Mouse (Mus musculus) forebrain, embryonic 12.5 days (tissue): ENCODE results near the gene Med14. TPM values are rescaled to one million over a fixed set of nuclear protein-coding genes. Genes with fewer than 3 reads are reported as not detected.

ENCODE experiments used
- ATAC-seq: fragments of 200-750 bp; cut with Nextera tagmentation; 2 replicates; pipeline ENCODE4 v1.8.0; 2017; ENCODE audit warnings: moderate TSS enrichment; ENCODE audit not compliant: low FRiP score
- H3K27ac ChIP-seq: fragments of 300-500 bp; sonication (generic); 2 replicates; pipeline ENCODE4 v1.5.1; 2016; ENCODE audit warnings: mild to moderate bottlenecking
- H3K27me3 ChIP-seq: fragments of 300-500 bp; sonication (generic); 2 replicates; pipeline ENCODE4 v1.6.1; 2016; ENCODE audit warnings: mild to moderate bottlenecking
- H3K36me3 ChIP-seq: fragments of 300-500 bp; sonication (generic); replicated peaks from 2 replicates; pipeline ENCODE4 v1.6.1; 2016; ENCODE audit warnings: mild to moderate bottlenecking
- H3K4me1 ChIP-seq: fragments of 300-500 bp; sonication (generic); 2 replicates; pipeline ENCODE4 v1.6.1; 2016
- H3K4me2 ChIP-seq: fragments of 300-500 bp; sonication (generic); 2 replicates; pipeline ENCODE4 v1.6.1; 2016; ENCODE audit warnings: mild to moderate bottlenecking, moderate library complexity
- H3K4me3 ChIP-seq: fragments of 300-500 bp; sonication (generic); replicated peaks from 2 replicates; pipeline ENCODE4 v1.5.1; 2016; ENCODE audit warnings: mild to moderate bottlenecking
- H3K9ac ChIP-seq: fragments of 300-500 bp; sonication (generic); 2 replicates; pipeline ENCODE4 v1.6.1; 2016; ENCODE audit warnings: mild to moderate bottlenecking
- H3K9me3 ChIP-seq: fragments of 300-500 bp; sonication (generic); 2 replicates; pipeline ENCODE4 v1.6.1; 2016
- WGBS: fragments of 180-500 bp; shearing (Covaris S2); methylation state at CpG from one replicate; pipeline ENCODE4 v1.1.7; 2016; 5-methylcytosine and 5-hydroxymethylcytosine counted together
- polyA plus RNA-seq: library from polyadenylated mRNA; unstranded; fragments of >200 nt; fragmentation: Nextera tagmentation; extraction: Ambion mirVana; gene quantifications from 2 replicates; pipeline ENCODE4 v1.2.1, GENCODE M21; 2016

Gene Med14
- polyA plus RNA-seq, 1 experiment from 2014 or later = 21.8 TPM

- Histone ChIP-seq H3K36me3 (no peaks in the 10 kb centered on the region), H3K4me2 (no peak overlapping the region), H3K4me1 (no peaks in the 10 kb centered on the region), H3K27ac (no peak overlapping the region), H3K4me3 (no peak overlapping the region), H3K9me3 (no peaks in the 10 kb centered on the region), H3K9ac (no peak overlapping the region), H3K27me3 (no peaks in the 10 kb centered on the region)
- ATAC-seq = no peak
- WGBS = 54% methylated on average over 12 of the region's 12 CpGs
Measured at GRCm38 (mm10) chrX:12645531-12646304, 116.2 kb downstream of the Med14 start.

- Histone ChIP-seq H3K4me3 (no peak overlapping the region), H3K9me3 (no peaks in the 10 kb centered on the region), H3K9ac (no peak overlapping the region), H3K4me1 (no peaks in the 10 kb centered on the region), H3K36me3 (no peaks in the 10 kb centered on the region), H3K27me3 (no peaks in the 10 kb centered on the region), H3K27ac (no peak overlapping the region), H3K4me2 (no peak overlapping the region)
- no peak for ATAC-seq
- WGBS = 41% methylated on average over 2 of the region's 2 CpGs
Measured at GRCm38 (mm10) chrX:12644976-12645375, 116.9 kb downstream of the Med14 start.

Other genes starting within 250 kb of the Med14 start
- 91.7 and 95.3 TPM in 2 replicates for gene Atp6ap2, start 174.3 kb downstream of the Med14 start, polyA plus RNA-seq
- gene 1810030O07Rik, start 88.4 kb downstream of the Med14 start, polyA plus RNA-seq = 31.1 and 33.6 TPM in 2 replicates